Mouse (Mus musculus): ENCODE data around the gene Grpr.
A peak's percentile ranks its signal among the peaks of the same experiment; 100 is the strongest.

Grpr gene

DNA sequence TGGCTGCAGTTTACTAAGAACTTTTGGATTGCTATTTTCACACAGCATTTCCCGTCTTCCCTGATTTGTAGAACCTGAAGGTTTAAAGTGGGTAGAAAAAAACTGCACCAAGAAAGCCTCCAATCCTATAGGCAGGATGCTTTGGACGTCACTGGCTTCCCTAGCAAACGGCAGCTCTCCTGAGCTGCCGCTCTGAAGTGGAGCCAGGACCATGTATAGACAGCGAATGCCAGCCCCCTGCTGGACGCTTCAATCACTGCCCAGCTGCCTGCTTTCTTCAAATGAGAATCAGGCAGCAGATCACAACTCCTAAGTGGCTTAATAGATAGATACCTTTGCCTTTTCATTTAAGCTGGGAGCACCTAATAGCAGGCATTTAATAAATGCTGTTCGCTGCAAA, at the start of gene Grpr:
TSS of gene Grpr (minus strand) at position 12 of the 400 bp plus-strand sequence.
- DNase-seq (ENCODE audit: low spot score) = peak; percentile 4

GRCm38 (mm10) chrX:163560521-163560920, 11.0 kb upstream of the Grpr start:
- DNase-seq (ENCODE audit: low spot score) = no peak

DNA sequence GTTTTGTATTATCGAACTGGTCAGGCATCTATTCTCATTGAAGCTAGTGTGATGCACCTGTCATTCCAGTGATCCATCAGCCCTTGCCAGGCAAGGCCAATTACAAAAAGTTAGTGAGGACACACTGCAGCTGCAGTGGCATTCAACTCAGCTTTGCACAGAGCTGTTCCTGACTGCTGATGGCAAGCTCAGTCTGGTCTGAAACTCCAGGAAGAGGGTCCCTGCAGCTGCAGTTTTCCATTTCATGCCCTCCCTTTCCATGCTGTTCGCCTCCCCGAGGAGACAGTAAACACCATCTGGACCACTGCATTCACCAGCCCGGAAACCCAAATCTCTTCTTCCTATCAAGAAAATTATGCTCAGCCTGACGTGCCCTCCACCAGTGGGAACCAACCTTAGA, 2.4 kb downstream of the Grpr start:
- no peak for DNase-seq (ENCODE audit: low spot score)

GRCm38 (mm10) chrX:163532836-163533235, 16.6 kb downstream of the Grpr start:
- DNase-seq (ENCODE audit: low spot score) = no peak

GRCm38 (mm10) chrX:163518963-163519541, 30.4 kb downstream of the Grpr start:
- no peak for DNase-seq (ENCODE audit: low spot score)

GRCm38 (mm10) chrX:163511766-163512165, 37.7 kb downstream of the Grpr start:
- DNase-seq (ENCODE audit: low spot score) = no peak

DNA sequence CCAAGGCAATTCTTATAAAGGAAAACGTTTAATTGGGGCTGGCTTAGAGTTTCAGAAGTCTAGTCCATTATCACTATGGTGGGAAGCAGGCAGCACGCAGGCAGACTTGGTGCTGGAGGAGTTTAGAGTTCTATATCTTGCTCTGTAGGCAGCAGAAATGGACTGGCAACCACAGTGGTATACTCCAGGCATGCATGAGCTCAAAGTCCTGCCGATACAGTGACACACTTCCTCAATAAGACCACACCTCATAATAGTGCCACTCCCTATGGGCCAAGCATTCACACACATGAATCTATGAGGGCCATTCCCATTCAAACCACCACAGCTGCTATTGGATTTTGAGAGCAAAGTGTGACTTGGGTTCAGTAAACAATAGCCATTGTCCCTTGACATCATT, 47.4 kb downstream of the Grpr start:
- no peak for DNase-seq (ENCODE audit: low spot score)

All from ovary, postnatal 10 days (tissue).